Mouse (Mus musculus): ENCODE measurements around the gene Cbfa2t3. TPM values are rescaled to one million over a fixed set of nuclear protein-coding genes. Genes with fewer than 3 reads are reported as not detected.

Gene Cbfa2t3
- 15.0 and 17.0 TPM in 2 replicates for polyA plus RNA-seq (2015; fragmentation: Nextera tagmentation; extraction: Ambion mirVana)

DNA sequence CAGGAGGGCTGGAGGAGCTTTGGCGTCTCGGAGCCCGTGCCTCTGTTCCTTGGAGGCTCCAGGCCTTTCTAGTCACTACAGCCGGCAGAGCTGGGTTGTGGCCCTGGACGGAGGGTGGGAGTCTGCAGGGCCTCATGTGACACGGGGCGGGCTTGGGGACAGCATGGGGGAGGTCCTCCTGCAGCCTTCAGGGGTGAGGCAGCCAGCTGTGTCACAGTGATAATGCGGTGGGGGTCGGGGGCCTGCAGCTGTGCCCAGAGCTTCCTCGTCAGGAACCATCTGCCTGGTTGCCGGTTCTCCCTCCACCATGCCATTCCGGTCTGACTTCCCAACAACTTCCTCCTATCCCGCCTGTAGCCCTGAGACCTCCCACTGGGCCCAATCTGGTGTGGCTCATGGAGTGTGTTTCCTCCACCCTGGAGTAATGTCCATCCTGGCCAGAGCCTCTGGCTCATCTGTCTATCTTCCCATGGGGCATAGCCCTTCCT, at the start of gene Cbfa2t3:
Gene Cbfa2t3, minus strand, starts transcription at position 105 of the 488 bp plus-strand sequence.
- ATAC-seq: peak; percentile 54
- TF ChIP-seq CTCF (IDR thresholded peaks at IDR 0.05) (no peak), EP300 (IDR thresholded peaks at IDR 0.05) (no peak)
- Histone ChIP-seq H3K36me3 (ENCODE audit: insufficient read depth, low read length) (no peaks in the 10 kb centered on the region), H3K4me2 (replicated peaks; ENCODE audit: low read depth, low read length) (no peak within 1 kb of the TSS), H3K4me3 (ENCODE audit: low read depth, low read length) (no peak within 1 kb of the TSS), H3K27ac (ENCODE audit: low read length) (no peak within 1 kb of the TSS), H3K9ac (replicated peaks; ENCODE audit: low read depth) (no peak within 1 kb of the TSS), H3K4me1 (ENCODE audit: insufficient read depth, low read depth, low read length) (peaks cover 4% of the 10 kb centered on the region; the same call in 1 of the 2 replicates), H3K9me3 (ENCODE audit: low read length) (no peaks in the 10 kb centered on the region), H3K27me3 (replicated peaks; ENCODE audit: insufficient read depth, low read length) (no peaks in the 10 kb centered on the region)
- 32% methylated on average over 13 of the region's 13 CpGs for WGBS
- DNase-seq (ENCODE audit: low spot score): peak; percentile 42

DNA sequence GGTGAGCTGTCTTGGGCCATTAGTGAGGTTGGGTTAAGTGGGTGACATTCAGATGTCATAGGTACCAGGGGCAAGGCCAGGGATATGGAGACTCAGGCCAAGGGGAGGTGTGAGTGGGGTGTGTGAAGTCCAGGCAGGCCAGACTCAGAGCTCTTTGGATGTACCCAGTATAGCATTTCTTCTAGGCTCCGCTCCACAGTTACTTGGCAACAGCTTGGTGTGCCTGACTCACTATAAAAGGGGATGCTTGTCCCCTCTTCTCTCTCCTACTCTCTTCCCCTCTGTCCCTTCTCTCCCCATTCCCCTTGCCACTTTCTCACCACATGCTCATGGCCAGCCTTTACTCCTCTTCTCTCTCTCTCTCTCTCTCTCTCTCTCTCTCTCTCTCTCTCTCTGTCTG, 48.9 kb upstream of the Cbfa2t3 start:
- H3K4me2 ChIP-seq (replicated peaks; ENCODE audit: low read depth, low read length): no peak overlapping the region
- H3K9me3 ChIP-seq (ENCODE audit: low read length): no peaks in the 10 kb centered on the region
- WGBS: 100% methylated on average over 1 of the region's 1 CpGs
- no peak overlapping the region for H3K9ac ChIP-seq (replicated peaks; ENCODE audit: low read depth)
- H3K27ac ChIP-seq (ENCODE audit: low read length): no peak overlapping the region
- no peaks in the 10 kb centered on the region for H3K4me1 ChIP-seq (ENCODE audit: insufficient read depth, low read depth, low read length)
- H3K27me3 ChIP-seq (replicated peaks; ENCODE audit: insufficient read depth, low read length): peaks cover 9% of the 10 kb centered on the region; the same call in 1 of the 2 replicates
- TF ChIP-seq EP300 (IDR thresholded peaks at IDR 0.05): no peak
- no peaks in the 10 kb centered on the region for H3K36me3 ChIP-seq (ENCODE audit: insufficient read depth, low read length)
- no peak for DNase-seq (ENCODE audit: low spot score)
- ATAC-seq: no peak
- H3K4me3 ChIP-seq (ENCODE audit: low read depth, low read length): no peak overlapping the region

DNA sequence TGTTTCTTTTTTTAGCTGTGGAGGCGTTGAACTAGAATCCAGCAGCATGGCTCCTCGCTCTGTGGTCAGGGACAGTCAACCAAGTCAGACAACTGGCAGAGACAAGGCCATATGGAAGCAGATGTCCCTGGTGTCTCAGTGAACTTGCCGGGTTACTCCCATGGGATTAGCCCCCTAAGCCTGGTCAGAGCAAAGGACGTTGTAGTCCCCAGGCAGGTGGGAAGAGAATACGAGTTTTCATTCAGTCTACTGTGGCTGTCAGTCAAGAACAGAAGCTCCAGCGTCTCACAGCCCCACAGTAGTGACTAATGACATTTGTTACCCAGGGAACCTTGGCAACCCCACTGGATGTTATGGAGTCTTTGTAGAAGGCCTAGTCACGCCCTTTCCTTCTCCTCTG, 47.5 kb upstream of the Cbfa2t3 start:
- ATAC-seq (no peak), DNase-seq (ENCODE audit: low spot score) (no peak)
- Histone ChIP-seq H3K4me2 (replicated peaks; ENCODE audit: low read depth, low read length) (no peak overlapping the region), H3K27ac (ENCODE audit: low read length) (no peak overlapping the region), H3K4me3 (ENCODE audit: low read depth, low read length) (no peak overlapping the region), H3K4me1 (ENCODE audit: insufficient read depth, low read depth, low read length) (no peaks in the 10 kb centered on the region), H3K9me3 (ENCODE audit: low read length) (no peaks in the 10 kb centered on the region), H3K9ac (replicated peaks; ENCODE audit: low read depth) (no peak overlapping the region), H3K36me3 (ENCODE audit: insufficient read depth, low read length) (no peaks in the 10 kb centered on the region), H3K27me3 (replicated peaks; ENCODE audit: insufficient read depth, low read length) (peaks cover 9% of the 10 kb centered on the region; the same call in 1 of the 2 replicates)
- TF ChIP-seq EP300 (IDR thresholded peaks at IDR 0.05) (no peak), CTCF (IDR thresholded peaks at IDR 0.05) (no peak)
- 46% methylated on average over 7 of the region's 7 CpGs for WGBS

DNA sequence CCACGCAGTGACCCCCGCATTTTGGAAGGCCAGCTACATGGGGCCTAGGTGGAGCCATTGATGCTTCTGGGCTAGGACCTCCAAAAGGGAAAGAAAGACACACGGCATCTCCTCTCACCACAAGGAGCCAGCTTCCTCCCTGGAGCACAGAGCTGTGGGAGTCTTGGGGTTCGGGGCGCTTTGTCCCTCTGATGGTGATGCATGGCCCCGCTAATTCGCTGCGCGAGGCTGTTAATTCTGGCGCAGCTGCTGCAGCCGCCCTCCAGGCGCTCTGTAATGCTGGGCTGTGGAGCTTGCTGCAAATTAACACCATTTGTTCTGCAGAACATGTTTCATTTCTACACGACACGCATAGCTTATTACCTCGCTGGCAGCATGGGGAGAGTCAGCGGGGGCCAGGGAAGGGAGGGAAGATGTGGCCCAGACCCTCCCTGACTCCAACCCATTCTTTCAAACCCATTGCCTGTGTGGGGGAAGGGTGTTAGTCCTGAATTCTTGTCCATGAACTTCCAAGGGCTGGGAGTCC, 46.9 kb upstream of the Cbfa2t3 start:
- 24% methylated on average over 16 of the region's 16 CpGs for WGBS
- Histone ChIP-seq H3K9me3 (ENCODE audit: low read length) (no peaks in the 10 kb centered on the region), H3K27ac (ENCODE audit: low read length) (no peak overlapping the region), H3K27me3 (replicated peaks; ENCODE audit: insufficient read depth, low read length) (peaks cover 9% of the 10 kb centered on the region; the same call in 1 of the 2 replicates), H3K4me2 (replicated peaks; ENCODE audit: low read depth, low read length) (no peak overlapping the region), H3K4me1 (ENCODE audit: insufficient read depth, low read depth, low read length) (no peaks in the 10 kb centered on the region), H3K4me3 (ENCODE audit: low read depth, low read length) (no peak overlapping the region), H3K9ac (replicated peaks; ENCODE audit: low read depth) (no peak overlapping the region), H3K36me3 (ENCODE audit: insufficient read depth, low read length) (no peaks in the 10 kb centered on the region)
- no peak for ATAC-seq
- DNase-seq (ENCODE audit: low spot score): no peak
- TF ChIP-seq CTCF (IDR thresholded peaks at IDR 0.05): no peak
- TF ChIP-seq EP300 (IDR thresholded peaks at IDR 0.05): no peak

DNA sequence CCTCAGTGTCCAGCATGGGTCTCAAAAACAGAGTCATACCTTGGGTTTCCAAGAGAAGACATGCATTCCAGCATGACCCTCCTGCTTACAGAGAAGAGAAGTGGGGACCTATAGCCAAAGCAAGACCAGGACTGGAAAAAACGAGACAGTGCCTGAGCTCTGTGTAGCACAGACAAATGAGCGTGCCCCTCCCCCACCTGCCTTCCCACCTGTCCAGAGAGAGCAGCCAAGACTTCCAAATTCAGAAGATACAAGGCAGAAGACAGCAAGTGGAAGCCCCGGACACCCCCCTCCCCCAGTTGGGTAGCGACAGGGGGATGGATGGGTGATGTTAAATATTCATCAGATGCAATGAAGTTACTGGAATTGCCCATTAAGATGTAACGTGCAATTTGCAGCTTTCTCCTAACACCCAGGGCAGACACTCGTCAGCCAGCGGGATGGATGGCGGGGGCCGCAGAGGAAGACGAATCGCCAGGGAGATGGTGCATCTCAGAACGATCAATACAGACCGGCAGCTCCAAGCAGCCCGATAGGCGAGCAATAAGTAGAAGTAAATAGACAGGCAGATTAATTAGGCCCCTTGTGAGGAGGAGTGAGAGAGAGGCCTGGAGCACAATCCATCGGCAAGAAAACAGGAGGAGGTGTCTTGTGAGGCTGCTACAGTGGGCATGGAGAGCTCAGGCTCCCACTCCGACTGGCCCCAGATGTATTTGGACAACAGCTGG, 46.3 kb upstream of the Cbfa2t3 start:
- ATAC-seq (no peak), DNase-seq (ENCODE audit: low spot score) (no peak)
- H3K9me3 ChIP-seq (ENCODE audit: low read length): no peaks in the 10 kb centered on the region
- 29% methylated on average over 17 of the region's 17 CpGs for WGBS
- TF ChIP-seq CTCF (IDR thresholded peaks at IDR 0.05): no peak
- TF ChIP-seq EP300 (IDR thresholded peaks at IDR 0.05): no peak
- no peak overlapping the region for H3K27ac ChIP-seq (ENCODE audit: low read length)
- H3K27me3 ChIP-seq (replicated peaks; ENCODE audit: insufficient read depth, low read length): peaks cover 9% of the 10 kb centered on the region; the same call in 1 of the 2 replicates
- H3K4me1 ChIP-seq (ENCODE audit: insufficient read depth, low read depth, low read length): no peaks in the 10 kb centered on the region
- no peak overlapping the region for H3K9ac ChIP-seq (replicated peaks; ENCODE audit: low read depth)
- H3K4me2 ChIP-seq (replicated peaks; ENCODE audit: low read depth, low read length): no peak overlapping the region
- no peaks in the 10 kb centered on the region for H3K36me3 ChIP-seq (ENCODE audit: insufficient read depth, low read length)
- no peak overlapping the region for H3K4me3 ChIP-seq (ENCODE audit: low read depth, low read length)

DNA sequence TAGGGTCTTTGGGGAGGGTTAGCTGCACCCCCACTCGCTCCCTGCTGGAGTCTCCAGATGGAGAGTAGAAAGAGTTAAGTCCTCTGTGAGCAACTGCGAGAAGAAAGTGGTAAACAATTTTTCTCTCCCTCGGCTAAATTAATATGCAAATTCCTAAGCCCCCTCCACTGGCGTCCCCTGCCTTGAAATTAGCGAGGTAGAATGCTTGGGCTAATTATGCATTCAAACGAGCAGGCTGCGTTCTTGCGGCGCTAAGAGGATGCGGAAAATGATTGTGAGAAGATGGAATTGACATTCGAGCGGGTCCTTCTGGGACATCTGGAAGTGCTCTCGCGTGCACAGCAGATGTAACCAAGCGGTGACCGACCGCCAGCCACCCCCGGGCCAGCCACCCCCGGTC, 43.6 kb upstream of the Cbfa2t3 start:
- Histone ChIP-seq H3K4me1 (ENCODE audit: insufficient read depth, low read depth, low read length) (no peaks in the 10 kb centered on the region), H3K4me2 (replicated peaks; ENCODE audit: low read depth, low read length) (no peak overlapping the region), H3K36me3 (ENCODE audit: insufficient read depth, low read length) (no peaks in the 10 kb centered on the region), H3K4me3 (ENCODE audit: low read depth, low read length) (no peak overlapping the region), H3K27ac (ENCODE audit: low read length) (no peak overlapping the region), H3K9me3 (ENCODE audit: low read length) (no peaks in the 10 kb centered on the region), H3K9ac (replicated peaks; ENCODE audit: low read depth) (no peak overlapping the region), H3K27me3 (replicated peaks; ENCODE audit: insufficient read depth, low read length) (peaks cover 9% of the 10 kb centered on the region; the same call in 1 of the 2 replicates)
- ATAC-seq (no peak), DNase-seq (ENCODE audit: low spot score) (no peak)
- 29% methylated on average over 19 of the region's 19 CpGs for WGBS
- TF ChIP-seq EP300 (IDR thresholded peaks at IDR 0.05) (no peak), CTCF (IDR thresholded peaks at IDR 0.05) (no peak)

All from lung, postnatal 0 days (tissue).